Mouse (Mus musculus): ENCODE measurements around the gene Evi5.

GRCm38 (mm10) chr5:107894676-107895075 is 19.8 kb upstream of the Evi5 start:
- no peak for TF ChIP-seq MYOG (IDR thresholded peaks at IDR 0.05; ENCODE audit: control insufficient read depth, extremely low read depth, insufficient read length)
- TF ChIP-seq CEBPB (IDR thresholded peaks at IDR 0.05; ENCODE audit: low read depth), result no peak
